Mouse (Mus musculus) cerebellum, adult 11 months (tissue): ENCODE measurements around the gene Gm11756.
"Not testable (repeated sequence)": the region's sequence is repeated elsewhere in the genome, so short reads cannot be mapped to it uniquely, and the experiment has no call there.

Experiments
- DNase-seq: peaks from one replicate; pipeline ENCODE4 v3.0.0; 2022

The Gm11756 gene

DNA sequence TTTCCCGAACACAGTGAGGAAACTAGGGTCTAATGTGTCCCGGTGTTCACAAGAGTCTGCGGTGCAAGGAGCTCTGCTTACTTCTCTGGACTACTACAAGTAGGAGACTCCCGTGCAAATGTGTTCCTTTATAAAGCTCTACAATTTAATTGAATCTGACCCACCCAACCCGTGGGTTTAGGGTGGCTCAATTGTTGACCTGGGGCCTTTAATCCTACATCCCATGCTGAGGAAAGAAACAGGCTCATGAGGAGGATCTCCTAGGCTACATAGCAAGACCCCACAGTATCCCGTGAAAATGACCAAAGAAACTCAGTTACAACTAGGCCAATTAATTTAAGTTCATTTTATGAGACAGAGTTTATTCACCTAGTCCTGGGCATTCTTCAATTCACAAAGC lies at the start of gene Gm11756:
TSS of gene Gm11756 (minus strand) at position 101 of the 400 bp plus-strand sequence.
- DNase-seq = not testable (repeated sequence)

DNA sequence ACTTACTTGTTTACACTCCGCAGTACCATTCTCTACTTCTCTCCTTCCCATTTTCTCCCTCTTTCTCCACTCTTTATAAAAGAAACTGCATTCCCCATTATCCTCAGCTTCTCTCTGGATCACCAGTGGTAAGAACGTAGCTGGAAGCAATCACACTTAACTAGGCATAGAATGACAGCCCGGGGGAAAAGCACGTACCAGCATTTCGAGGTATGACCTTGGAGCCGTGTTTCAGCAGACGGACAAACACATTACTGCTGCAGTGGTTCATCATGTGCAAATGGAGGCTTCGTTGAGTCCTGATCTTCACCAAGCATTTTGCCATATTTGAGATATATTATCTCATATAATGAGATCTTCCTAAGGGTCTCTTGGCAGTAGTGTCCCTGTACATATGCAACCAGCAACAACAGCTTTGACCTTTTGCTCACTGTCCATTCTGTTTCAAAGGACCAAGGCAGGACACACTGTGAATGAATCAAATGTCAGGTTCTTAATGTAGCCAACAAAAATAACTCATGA lies 29.9 kb upstream of the Gm11756 start, which contains the start of gene 2310002L09Rik:
TSS of gene 2310002L09Rik (minus strand) at position 472 of the 522 bp plus-strand sequence.
- no peak for DNase-seq

DNA sequence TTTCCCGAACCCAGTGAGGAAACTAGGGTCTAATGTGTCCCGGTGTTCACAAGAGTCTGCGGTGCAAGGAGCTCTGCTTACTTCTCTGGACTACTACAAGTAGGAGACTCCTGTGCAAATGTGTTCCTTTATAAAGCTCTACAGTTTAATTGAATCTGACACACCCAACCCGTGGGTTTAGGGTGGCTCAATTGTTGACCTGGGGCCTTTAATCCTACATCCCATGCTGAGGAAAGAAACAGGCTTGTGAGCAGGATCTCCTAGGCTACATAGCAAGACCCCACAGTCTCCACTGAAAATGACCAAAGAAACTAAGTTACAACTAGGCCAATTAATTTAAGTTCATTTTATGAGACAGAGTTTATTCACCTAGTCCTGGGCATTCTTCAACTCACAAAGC lies 14.7 kb downstream of the Gm11756 start, which contains the start of gene Gm13871:
TSS of gene Gm13871 (minus strand) at position 101 of the 400 bp plus-strand sequence.
- DNase-seq = not testable (repeated sequence)

DNA sequence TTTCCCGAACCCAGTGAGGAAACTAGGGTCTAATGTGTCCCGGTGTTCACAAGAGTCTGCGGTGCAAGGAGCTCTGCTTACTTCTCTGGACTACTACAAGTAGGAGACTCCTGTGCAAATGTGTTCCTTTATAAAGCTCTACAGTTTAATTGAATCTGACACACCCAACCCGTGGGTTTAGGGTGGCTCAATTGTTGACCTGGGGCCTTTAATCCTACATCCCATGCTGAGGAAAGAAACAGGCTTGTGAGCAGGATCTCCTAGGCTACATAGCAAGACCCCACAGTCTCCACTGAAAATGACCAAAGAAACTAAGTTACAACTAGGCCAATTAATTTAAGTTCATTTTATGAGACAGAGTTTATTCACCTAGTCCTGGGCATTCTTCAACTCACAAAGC lies 29.5 kb downstream of the Gm11756 start, which contains the start of gene Gm11757:
TSS of gene Gm11757 (minus strand) at position 101 of the 400 bp plus-strand sequence.
- not testable (repeated sequence) for DNase-seq

DNA sequence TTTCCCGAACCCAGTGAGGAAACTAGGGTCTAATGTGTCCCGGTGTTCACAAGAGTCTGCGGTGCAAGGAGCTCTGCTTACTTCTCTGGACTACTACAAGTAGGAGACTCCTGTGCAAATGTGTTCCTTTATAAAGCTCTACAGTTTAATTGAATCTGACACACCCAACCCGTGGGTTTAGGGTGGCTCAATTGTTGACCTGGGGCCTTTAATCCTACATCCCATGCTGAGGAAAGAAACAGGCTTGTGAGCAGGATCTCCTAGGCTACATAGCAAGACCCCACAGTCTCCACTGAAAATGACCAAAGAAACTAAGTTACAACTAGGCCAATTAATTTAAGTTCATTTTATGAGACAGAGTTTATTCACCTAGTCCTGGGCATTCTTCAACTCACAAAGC lies 44.4 kb downstream of the Gm11756 start, which contains the start of gene Gm11758:
TSS of gene Gm11758 (minus strand) at position 101 of the 400 bp plus-strand sequence.
- not testable (repeated sequence) for DNase-seq
